Mouse (Mus musculus) liver, embryonic 14.5 days (tissue): ENCODE results near the gene Hormad2.

ENCODE experiments used
- CTCF ChIP-seq: IDR thresholded peaks from 2 replicates; pipeline ENCODE4 v1.5.1; 2016; ENCODE audit warnings: antibody characterized with exemption, low read depth, control low read depth
- EP300 ChIP-seq: IDR thresholded peaks from 2 replicates; pipeline ENCODE4 v1.6.1; 2016; ENCODE audit warnings: antibody characterized with exemption, low read depth

DNA sequence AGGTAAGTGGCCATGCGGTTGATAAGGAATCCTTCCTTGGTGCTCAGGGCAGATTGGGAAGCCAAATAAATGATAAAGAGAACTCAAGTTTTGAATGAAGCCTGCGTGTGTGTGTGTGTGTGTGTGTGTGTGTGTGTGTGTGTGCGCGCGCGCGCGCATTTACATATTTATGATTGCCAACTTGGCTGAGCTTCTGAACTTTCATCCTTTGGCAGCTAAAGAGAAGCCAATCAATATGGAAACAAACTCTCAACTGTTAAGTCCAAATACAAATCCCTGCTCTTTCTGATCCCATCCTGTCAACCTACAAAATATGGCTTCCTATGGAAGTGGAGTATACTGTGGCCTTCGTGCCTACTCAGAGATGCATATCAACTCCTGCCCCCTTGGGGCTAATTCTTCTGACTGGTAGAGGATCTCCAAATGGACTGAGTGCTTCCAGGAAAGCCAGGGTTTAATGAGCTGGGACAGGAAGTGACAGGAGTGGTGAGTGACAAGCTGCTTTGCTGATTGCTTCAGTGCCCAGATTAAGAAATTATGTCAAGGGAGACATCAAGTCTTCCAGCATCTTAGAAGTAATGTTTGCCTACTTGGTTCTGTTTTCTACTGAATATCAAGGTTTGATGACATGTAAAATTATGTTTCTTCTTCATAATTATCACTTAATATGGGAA is 5.4 kb upstream of the Hormad2 start:
- TF ChIP-seq CTCF = no peak
- TF ChIP-seq EP300 = no peak
